Mouse (Mus musculus) midbrain, embryonic 16.5 days (tissue): ENCODE results near the gene Vgf. TPM values are rescaled to one million over a fixed set of nuclear protein-coding genes. Genes with fewer than 3 reads are reported as not detected.

Experiments
- ATAC-seq: fragments of 200-750 bp; cut with Nextera tagmentation; 2 replicates; pipeline ENCODE4 v1.8.0; 2017; ENCODE audit warnings: moderate TSS enrichment
- H3K27ac ChIP-seq: fragments of 300-500 bp; sonication (generic); 2 replicates; pipeline ENCODE4 v1.5.1; 2014; ENCODE audit warnings: mild to moderate bottlenecking, low read length, mixed read lengths
- H3K27me3 ChIP-seq: fragments of 300-500 bp; sonication (generic); 2 replicates; pipeline ENCODE4 v1.6.1; 2014; ENCODE audit warnings: low read depth, low read length, mixed read lengths; ENCODE audit not compliant: control insufficient read depth, insufficient read depth
- H3K36me3 ChIP-seq: fragments of 300-500 bp; sonication (generic); 2 replicates; pipeline ENCODE4 v1.6.1; 2014; ENCODE audit warnings: mild to moderate bottlenecking, low read length, moderate library complexity, mixed read lengths; ENCODE audit not compliant: control insufficient read depth, insufficient read depth
- H3K4me1 ChIP-seq: fragments of 300-500 bp; sonication (generic); 2 replicates; pipeline ENCODE4 v1.6.1; 2014; ENCODE audit warnings: mild to moderate bottlenecking, low read length, mixed read lengths; ENCODE audit not compliant: control insufficient read depth, insufficient read depth
- H3K4me2 ChIP-seq: fragments of 300-500 bp; sonication (generic); 2 replicates; pipeline ENCODE4 v1.6.1; 2014; ENCODE audit warnings: mild to moderate bottlenecking, low read length, mixed read lengths
- H3K4me3 ChIP-seq: fragments of 300-500 bp; sonication (generic); 2 replicates; pipeline ENCODE4 v1.5.1; 2014; ENCODE audit warnings: low read depth, mild to moderate bottlenecking, low read length, moderate library complexity, mixed read lengths
- H3K9ac ChIP-seq: fragments of 300-500 bp; sonication (generic); 2 replicates; pipeline ENCODE4 v1.6.1; 2014; ENCODE audit warnings: low read depth, low read length, mixed read lengths
- H3K9me3 ChIP-seq: fragments of 300-500 bp; sonication (generic); replicated peaks from 2 replicates; pipeline ENCODE4 v1.6.1; 2014; ENCODE audit warnings: mild to moderate bottlenecking, low read length, mixed read lengths; ENCODE audit not compliant: control insufficient read depth, poor library complexity, severe bottlenecking
- WGBS: fragments of 180-500 bp; shearing (Covaris S2); extraction: QIAGEN DNeasy Blood & Tissue Kit; methylation state at CpG from one replicate; pipeline ENCODE4 v1.1.7; 2014; 5-methylcytosine and 5-hydroxymethylcytosine counted together
- microRNA counts: library from miRNA; unstranded; fragments of <30 nt; microRNA quantifications from one replicate; lab custom pipeline; 2016
- microRNA-seq: library from miRNA; unstranded; fragments of <30 nt; microRNA quantifications from one replicate; pipeline ENCODE4, GENCODE M21; 2017
- polyA plus RNA-seq: library from polyadenylated mRNA; unstranded; fragments of >200 nt; fragmentation: Nextera tagmentation; extraction: Ambion mirVana; gene quantifications from 2 replicates; pipeline ENCODE4 v1.2.1, GENCODE M21; 2015

The Vgf gene
- polyA plus RNA-seq, 1 experiment from 2014 or later, result 15.6 TPM

- Histone ChIP-seq H3K9ac (no peak overlapping the region), H3K4me2 (no peak overlapping the region), H3K4me1 (no peaks in the 10 kb centered on the region), H3K9me3 (no peaks in the 10 kb centered on the region), H3K27me3 (no peaks in the 10 kb centered on the region), H3K4me3 (no peak overlapping the region), H3K27ac (no peak overlapping the region), H3K36me3 (no peaks in the 10 kb centered on the region)
- 69% methylated on average over 5 of the region's 5 CpGs for WGBS
- ATAC-seq, result no peak
Observed at GRCm38 (mm10) chr5:137079849-137080248, 53.7 kb downstream of the Vgf start.

MicroRNAs within 50 kb of the gene (microRNA counts, 519-probe panel; counts per million panel counts)
- 692 counts per million, percentile 20 among the panel's probes with 10 or more counts for microRNA mmu-miR-702 (lab: Ali Mortazavi, UCI)

Small RNA genes lying within 50 kb of the gene (microRNA-seq; reads per million reads assigned to microRNA genes)
- gene Mir702, result 92.4 reads per million, percentile 53 among the genes with 10 or more reads in this experiment

Other genes with a start within 250 kb of the Vgf start
- 22.1 and 24.4 TPM in 2 replicates for gene Col26a1, start 143.2 kb upstream of the Vgf start, polyA plus RNA-seq
- 133 and 134 TPM in 2 replicates for gene Ift22, start 118.2 kb upstream of the Vgf start, polyA plus RNA-seq
- 346 and 355 TPM in 2 replicates for gene Fis1, start 73.1 kb upstream of the Vgf start, polyA plus RNA-seq
- gene Cldn15, start 59.8 kb upstream of the Vgf start, polyA plus RNA-seq, result 0.15 and 0.30 TPM in 2 replicates
- 34.7 and 37.9 TPM in 2 replicates for gene Plod3, start 39.4 kb upstream of the Vgf start, polyA plus RNA-seq
- gene Znhit1, start 38.4 kb upstream of the Vgf start, polyA plus RNA-seq, result 136 and 144 TPM in 2 replicates
- 296 and 303 TPM in 2 replicates for gene Ap1s1, start 19.7 kb downstream of the Vgf start, polyA plus RNA-seq
- 0.25 and 0.41 TPM in 2 replicates for gene Serpine1, start 45.9 kb downstream of the Vgf start, polyA plus RNA-seq
- 1.8 and 2.5 TPM in 2 replicates for gene Trim56, start 89.8 kb downstream of the Vgf start, polyA plus RNA-seq
- gene Muc3, start 122.9 kb downstream of the Vgf start, polyA plus RNA-seq, result not detected in 2 replicates
- 0.44 and 0.50 TPM in 2 replicates for gene Muc3a, start 186.0 kb downstream of the Vgf start, polyA plus RNA-seq